Mouse (Mus musculus) heart, adult 9 months (tissue): ENCODE measurements at regions not wholly inside any gene's neighbourhood (a gene's known extent, or its start where the extent isn't known, plus 50 kb on each side); places are given as distances from the start of the nearest gene placed in this dataset.

ENCODE experiments used
- DNase-seq, 2 experiments: peaks; one replicate each; pipeline ENCODE4 v3.0.0; 2022; ENCODE audit warnings: low spot score in 2 of 2

GRCm38 (mm10) chr19:15230129-15230927 lies 632.5 kb upstream of the Tle4 start:
- no peak for DNase-seq

- no peak for DNase-seq
Measured at GRCm38 (mm10) chr19:15217387-15217786, 619.5 kb upstream of the Tle4 start.

GRCm38 (mm10) chr19:15214651-15215050 lies 616.8 kb upstream of the Tle4 start:
- DNase-seq = no peak

- no peak for DNase-seq
Measured at GRCm38 (mm10) chr19:15212881-15213280, 615.0 kb upstream of the Tle4 start.

GRCm38 (mm10) chr19:15203039-15203438 lies 605.2 kb upstream of the Tle4 start:
- no peak for DNase-seq

- peak; percentile 7 to 14 for DNase-seq
Measured at GRCm38 (mm10) chr19:15201262-15201661, 603.4 kb upstream of the Tle4 start.

- DNase-seq = no peak
Measured at GRCm38 (mm10) chr19:15200792-15201191, 602.9 kb upstream of the Tle4 start.

GRCm38 (mm10) chr19:15200361-15200760 lies 602.5 kb upstream of the Tle4 start:
- no peak for DNase-seq

GRCm38 (mm10) chr19:15199692-15200091 lies 601.8 kb upstream of the Tle4 start:
- DNase-seq = no peak

- no peak for DNase-seq
Measured at GRCm38 (mm10) chr19:15175221-15175620, 577.4 kb upstream of the Tle4 start.

GRCm38 (mm10) chr19:15173301-15173700 lies 575.5 kb upstream of the Tle4 start:
- DNase-seq = no peak

- no peak for DNase-seq
Measured at GRCm38 (mm10) chr19:15167184-15167583, 569.3 kb upstream of the Tle4 start.

- DNase-seq = no peak
Measured at GRCm38 (mm10) chr19:15160641-15161040, 562.8 kb upstream of the Tle4 start.

- DNase-seq = no peak
Measured at GRCm38 (mm10) chr19:15158653-15159052, 560.8 kb upstream of the Tle4 start.

GRCm38 (mm10) chr19:15158177-15158576 lies 560.3 kb upstream of the Tle4 start:
- DNase-seq = no peak

GRCm38 (mm10) chr19:15154693-15155092 lies 556.8 kb upstream of the Tle4 start:
- DNase-seq = peak; percentile 1 to 2

- DNase-seq = no peak
Measured at GRCm38 (mm10) chr19:15146325-15146724, 548.5 kb upstream of the Tle4 start.

GRCm38 (mm10) chr19:15127122-15127521 lies 529.3 kb upstream of the Tle4 start:
- no peak for DNase-seq

- DNase-seq = no peak
Measured at GRCm38 (mm10) chr19:15108441-15109026, 510.7 kb upstream of the Tle4 start.

- DNase-seq = no peak
Measured at GRCm38 (mm10) chr19:15095054-15095453, 497.2 kb upstream of the Tle4 start.

GRCm38 (mm10) chr19:15093534-15093933 lies 495.7 kb upstream of the Tle4 start:
- DNase-seq = no peak

GRCm38 (mm10) chr19:15080638-15081037 lies 482.8 kb upstream of the Tle4 start:
- no peak for DNase-seq

- DNase-seq = no peak
Measured at GRCm38 (mm10) chr19:15057801-15058200, 459.9 kb upstream of the Tle4 start.
